Mouse (Mus musculus): ENCODE measurements at regions not wholly inside any gene's neighbourhood (a gene's known extent, or its start where the extent isn't known, plus 50 kb on each side); places are given as distances from the start of the nearest gene placed in this dataset.

DNA sequence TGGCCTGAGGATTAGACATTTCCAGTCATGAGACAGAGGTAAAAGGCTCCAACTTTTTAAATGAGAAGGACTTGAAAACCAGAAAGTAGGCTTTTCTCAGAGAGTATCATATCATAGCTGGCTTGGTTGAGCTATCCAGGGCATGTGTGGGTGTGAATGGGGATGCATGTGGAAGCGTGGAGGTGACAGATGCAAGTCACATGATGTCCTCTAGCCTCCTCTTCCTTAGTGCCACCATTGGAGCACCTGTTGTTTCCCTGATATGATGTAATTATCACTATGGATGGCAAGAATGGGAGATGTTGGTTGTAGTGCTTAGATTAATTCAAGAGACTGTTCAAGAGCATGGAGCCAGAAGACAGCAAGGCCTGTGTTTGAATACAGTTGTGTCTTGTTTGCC, 510.0 kb downstream of the Ccdc171 start:
- Histone ChIP-seq H3K27me3 (ENCODE audit: control insufficient read depth, insufficient read depth, low read length) (no peaks in the 10 kb centered on the region), H3K4me1 (ENCODE audit: control insufficient read depth, insufficient read depth, insufficient read length, low read length) (no peaks in the 10 kb centered on the region), H3K4me3 (ENCODE audit: low read depth, low read length) (no peak overlapping the region), H3K36me3 (ENCODE audit: control insufficient read depth, insufficient read depth, low read length) (no peaks in the 10 kb centered on the region), H3K27ac (ENCODE audit: insufficient read depth, low read depth, low read length) (no peak overlapping the region)
- 90% methylated on average over 1 of the region's 1 CpGs for WGBS
- TF ChIP-seq CTCF (IDR thresholded peaks at IDR 0.05; ENCODE audit: extremely low read depth, insufficient read length, insufficient replicate concordance, low read depth, low read length) (no peak), POLR2A (IDR thresholded peaks at IDR 0.05; ENCODE audit: low read depth, low read length) (no peak)

DNA sequence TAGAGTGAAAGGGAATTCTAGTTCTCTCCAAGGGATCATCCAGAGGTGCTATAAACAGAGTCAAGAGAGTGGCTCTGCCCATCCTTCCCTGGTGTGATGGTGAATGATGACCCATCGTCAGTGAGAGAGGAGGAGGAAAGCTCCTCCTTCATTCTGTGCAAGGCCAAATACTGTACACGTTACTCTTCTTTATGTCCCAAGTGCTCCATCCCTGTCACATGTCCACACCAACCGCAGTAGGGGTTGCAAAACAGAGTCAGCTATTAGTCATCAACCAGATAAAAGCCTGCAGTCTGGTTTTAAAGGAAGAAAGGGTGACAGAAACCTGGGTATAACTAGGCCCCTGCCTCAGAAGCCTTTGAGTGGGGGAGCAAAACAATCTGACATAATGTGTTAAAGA, 512.2 kb downstream of the Ccdc171 start:
- WGBS, result 53% methylated on average over 3 of the region's 3 CpGs
- Histone ChIP-seq H3K36me3 (ENCODE audit: control insufficient read depth, insufficient read depth, low read length) (no peaks in the 10 kb centered on the region), H3K27ac (ENCODE audit: insufficient read depth, low read depth, low read length) (no peak overlapping the region), H3K27me3 (ENCODE audit: control insufficient read depth, insufficient read depth, low read length) (no peaks in the 10 kb centered on the region), H3K4me1 (ENCODE audit: control insufficient read depth, insufficient read depth, insufficient read length, low read length) (no peaks in the 10 kb centered on the region), H3K4me3 (ENCODE audit: low read depth, low read length) (no peak overlapping the region)
- no peak for TF ChIP-seq POLR2A (IDR thresholded peaks at IDR 0.05; ENCODE audit: low read depth, low read length)
- TF ChIP-seq CTCF (IDR thresholded peaks at IDR 0.05; ENCODE audit: extremely low read depth, insufficient read length, insufficient replicate concordance, low read depth, low read length), result no peak

GRCm38 (mm10) chr4:84050243-84050642, 524.9 kb downstream of the Ccdc171 start:
- WGBS, result 80% methylated on average over 6 of the region's 6 CpGs
- H3K27ac ChIP-seq (ENCODE audit: insufficient read depth, low read depth, low read length), result no peak overlapping the region
- no peak for TF ChIP-seq CTCF (IDR thresholded peaks at IDR 0.05; ENCODE audit: extremely low read depth, insufficient read length, insufficient replicate concordance, low read depth, low read length)
- no peak for TF ChIP-seq POLR2A (IDR thresholded peaks at IDR 0.05; ENCODE audit: low read depth, low read length)
- H3K36me3 ChIP-seq (ENCODE audit: control insufficient read depth, insufficient read depth, low read length), result no peaks in the 10 kb centered on the region
- no peaks in the 10 kb centered on the region for H3K27me3 ChIP-seq (ENCODE audit: control insufficient read depth, insufficient read depth, low read length)
- no peaks in the 10 kb centered on the region for H3K4me1 ChIP-seq (ENCODE audit: control insufficient read depth, insufficient read depth, insufficient read length, low read length)
- H3K4me3 ChIP-seq (ENCODE audit: low read depth, low read length), result no peak overlapping the region

- Histone ChIP-seq H3K4me1 (ENCODE audit: control insufficient read depth, insufficient read depth, insufficient read length, low read length) (no peaks in the 10 kb centered on the region), H3K27me3 (ENCODE audit: control insufficient read depth, insufficient read depth, low read length) (no peaks in the 10 kb centered on the region), H3K36me3 (ENCODE audit: control insufficient read depth, insufficient read depth, low read length) (no peaks in the 10 kb centered on the region), H3K4me3 (ENCODE audit: low read depth, low read length) (no peak overlapping the region), H3K27ac (ENCODE audit: insufficient read depth, low read depth, low read length) (no peak overlapping the region)
- WGBS, result 74% methylated on average over 6 of the region's 6 CpGs
- TF ChIP-seq POLR2A (IDR thresholded peaks at IDR 0.05; ENCODE audit: low read depth, low read length) (no peak), CTCF (IDR thresholded peaks at IDR 0.05; ENCODE audit: extremely low read depth, insufficient read length, insufficient replicate concordance, low read depth, low read length) (no peak)
Measured at GRCm38 (mm10) chr4:84056863-84057502, 531.6 kb downstream of the Ccdc171 start.

GRCm38 (mm10) chr4:84060187-84060586, 534.8 kb downstream of the Ccdc171 start:
- H3K4me3 ChIP-seq (ENCODE audit: low read depth, low read length), result no peak overlapping the region
- 50% methylated on average over 2 of the region's 2 CpGs for WGBS
- no peaks in the 10 kb centered on the region for H3K36me3 ChIP-seq (ENCODE audit: control insufficient read depth, insufficient read depth, low read length)
- no peaks in the 10 kb centered on the region for H3K4me1 ChIP-seq (ENCODE audit: control insufficient read depth, insufficient read depth, insufficient read length, low read length)
- H3K27me3 ChIP-seq (ENCODE audit: control insufficient read depth, insufficient read depth, low read length), result no peaks in the 10 kb centered on the region
- no peak overlapping the region for H3K27ac ChIP-seq (ENCODE audit: insufficient read depth, low read depth, low read length)
- TF ChIP-seq CTCF (IDR thresholded peaks at IDR 0.05; ENCODE audit: extremely low read depth, insufficient read length, insufficient replicate concordance, low read depth, low read length) (no peak), POLR2A (IDR thresholded peaks at IDR 0.05; ENCODE audit: low read depth, low read length) (no peak)

DNA sequence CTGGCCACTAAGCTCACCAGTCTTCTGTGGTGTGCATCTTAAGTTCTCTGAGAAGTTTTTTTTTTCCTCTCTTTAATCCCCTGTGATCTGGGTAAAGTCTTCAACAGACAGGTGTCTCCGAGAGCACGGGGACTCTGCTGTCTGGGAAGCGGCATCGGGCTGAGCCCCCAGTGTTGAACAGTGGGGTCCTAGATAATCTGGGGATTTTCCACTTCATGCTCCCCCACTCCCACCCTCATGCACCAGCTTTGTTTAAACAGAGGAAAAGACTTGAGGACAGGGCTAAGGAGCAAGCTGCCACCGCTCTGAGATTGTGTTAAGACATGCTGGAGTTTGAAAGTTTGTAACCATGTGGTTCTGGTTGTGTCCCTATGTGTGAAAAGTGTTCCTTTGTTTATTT, 538.4 kb downstream of the Ccdc171 start:
- no peak overlapping the region for H3K4me3 ChIP-seq (ENCODE audit: low read depth, low read length)
- no peaks in the 10 kb centered on the region for H3K4me1 ChIP-seq (ENCODE audit: control insufficient read depth, insufficient read depth, insufficient read length, low read length)
- H3K27ac ChIP-seq (ENCODE audit: insufficient read depth, low read depth, low read length), result no peak overlapping the region
- H3K36me3 ChIP-seq (ENCODE audit: control insufficient read depth, insufficient read depth, low read length), result no peaks in the 10 kb centered on the region
- TF ChIP-seq CTCF (IDR thresholded peaks at IDR 0.05; ENCODE audit: extremely low read depth, insufficient read length, insufficient replicate concordance, low read depth, low read length) (no peak), POLR2A (IDR thresholded peaks at IDR 0.05; ENCODE audit: low read depth, low read length) (no peak)
- 79% methylated on average over 5 of the region's 5 CpGs for WGBS
- no peaks in the 10 kb centered on the region for H3K27me3 ChIP-seq (ENCODE audit: control insufficient read depth, insufficient read depth, low read length)

DNA sequence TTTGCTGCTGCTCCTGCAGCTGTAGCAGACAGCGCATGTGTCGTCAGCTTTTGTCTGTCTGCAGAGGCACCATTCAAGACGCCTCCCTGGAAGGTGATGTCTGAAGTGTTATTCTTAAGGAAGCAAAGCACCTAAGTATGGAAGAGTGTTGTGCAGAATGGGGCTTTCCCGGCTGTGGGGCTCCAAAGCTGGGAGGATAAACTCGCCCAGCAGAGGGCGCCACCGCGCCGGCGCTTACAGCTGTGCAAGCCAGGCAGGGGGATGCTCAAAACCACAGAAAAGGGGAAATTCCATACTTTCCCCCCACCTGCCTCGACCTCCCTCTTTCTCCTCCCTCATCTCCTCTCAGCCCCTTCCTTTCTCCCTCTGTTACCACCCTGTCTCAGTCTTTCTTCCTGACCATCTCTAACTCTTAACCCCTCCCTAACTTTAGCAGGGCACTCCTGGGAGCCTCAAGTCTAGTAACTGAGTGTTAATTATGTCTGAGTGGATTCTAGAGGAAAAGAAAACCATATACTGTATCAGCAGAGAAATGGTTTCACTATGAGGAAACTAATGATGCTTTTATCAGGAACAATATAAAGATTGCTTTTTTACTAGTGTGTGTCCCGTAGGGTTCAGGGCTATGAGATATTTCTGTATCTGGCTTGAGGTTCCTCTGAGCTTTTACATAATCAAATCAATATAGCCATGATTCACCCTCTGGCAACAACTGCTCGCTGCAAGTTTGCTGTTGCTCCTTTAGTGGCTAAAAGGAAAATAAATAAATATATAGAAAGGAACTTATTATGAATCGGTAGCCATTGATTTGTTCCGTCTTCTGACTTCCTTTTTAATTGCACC, 539.5 kb downstream of the Ccdc171 start:
- no peaks in the 10 kb centered on the region for H3K27me3 ChIP-seq (ENCODE audit: control insufficient read depth, insufficient read depth, low read length)
- H3K4me1 ChIP-seq (ENCODE audit: control insufficient read depth, insufficient read depth, insufficient read length, low read length), result no peaks in the 10 kb centered on the region
- 18% methylated on average over 15 of the region's 15 CpGs for WGBS
- H3K36me3 ChIP-seq (ENCODE audit: control insufficient read depth, insufficient read depth, low read length), result no peaks in the 10 kb centered on the region
- no peak overlapping the region for H3K4me3 ChIP-seq (ENCODE audit: low read depth, low read length)
- no peak overlapping the region for H3K27ac ChIP-seq (ENCODE audit: insufficient read depth, low read depth, low read length)
- TF ChIP-seq POLR2A (IDR thresholded peaks at IDR 0.05; ENCODE audit: low read depth, low read length) (no peak), CTCF (IDR thresholded peaks at IDR 0.05; ENCODE audit: extremely low read depth, insufficient read length, insufficient replicate concordance, low read depth, low read length) (peak; percentile 83; the same call in 1 of the 2 replicates)

All from small intestine, adult 2 months (tissue).